Mouse (Mus musculus): ENCODE measurements around the gene Sept11. TPM values are rescaled to one million over a fixed set of nuclear protein-coding genes. Genes with fewer than 3 reads are reported as not detected.

Sept11 gene
- polyA plus RNA-seq (2017; shearing (Covaris generic)), result 10 to 100 TPM; 26.8 to 72.8 TPM

GRCm38 (mm10) chr5:93092857-93093622 is at the start of gene Sept11:
Gene Sept11, plus strand, starts transcription at chr5:93093437.

GRCm38 (mm10) chr5:93044584-93045370 is 48.5 kb upstream of the Sept11 start, which contains the start of gene Sowahb:
Gene Sowahb, minus strand, starts transcription at chr5:93045022.

GRCm38 (mm10) chr5:93206109-93207005 is 113.1 kb downstream of the Sept11 start, which contains the start of the genes Ccni and 2010109A12Rik:
Gene Ccni, minus strand, starts transcription at chr5:93206495.
Gene 2010109A12Rik, plus strand, starts transcription at chr5:93206518.

Other genes starting within 250 kb of the Sept11 start
- not detected for gene Sowahb, start 48.4 kb upstream of the Sept11 start, polyA plus RNA-seq (2017; shearing (Covaris generic))
- gene Ccni, start 113.1 kb downstream of the Sept11 start, polyA plus RNA-seq (2017; shearing (Covaris generic)), result 100 to 1,000 TPM; 185 to 218 TPM
- 1 to 10 TPM; 1.5 to 2.0 TPM for gene 2010109A12Rik, start 113.1 kb downstream of the Sept11 start, polyA plus RNA-seq (2017; shearing (Covaris generic))
- gene Ccng2, start 173.8 kb downstream of the Sept11 start, polyA plus RNA-seq (2017; shearing (Covaris generic)), result 100 to 1,000 TPM; 102 to 126 TPM

Measured in activated CD4-positive, CD25-positive, alpha-beta regulatory T cell (primary cell).